Mouse (Mus musculus) spleen, adult 2 months (tissue): Measurements from ENCODE around the gene Muc20. TPM values are rescaled to one million over a fixed set of nuclear protein-coding genes. Genes with fewer than 3 reads are reported as not detected.

Source experiments
- DNase-seq, 2 experiments: peaks; one replicate each; pipeline versions ENCODE4 v3.0.0 to v3.0.0-alpha.2; 2012 to 2021; ENCODE audit warnings: low spot score in 2 of 2, low read depth in 1 of 2
- H3K27ac ChIP-seq: fragments of 200-500 bp; 2 replicates; pipeline ENCODE4 v1.5.1; 2012; ENCODE audit warnings: low read length, inconsistent platforms; ENCODE audit not compliant: insufficient read depth
- H3K27me3 ChIP-seq: fragments of 200-500 bp; 2 replicates; pipeline ENCODE4 v1.6.1; 2012; ENCODE audit warnings: mild to moderate bottlenecking, moderate library complexity, low read length, inconsistent platforms; ENCODE audit not compliant: control insufficient read depth, insufficient read depth
- H3K36me3 ChIP-seq: fragments of 200-500 bp; 2 replicates; pipeline ENCODE4 v1.6.1; 2012; ENCODE audit warnings: mild to moderate bottlenecking, low read length, inconsistent platforms; ENCODE audit not compliant: control insufficient read depth, insufficient read depth
- H3K4me1 ChIP-seq: fragments of 200-500 bp; 2 replicates; pipeline ENCODE4 v1.6.1; 2011; ENCODE audit warnings: inconsistent platforms; ENCODE audit not compliant: control insufficient read depth, insufficient read depth, insufficient read length
- H3K4me3 ChIP-seq: fragments of 200-500 bp; 2 replicates; pipeline ENCODE4 v1.5.1; 2011; ENCODE audit warnings: mild to moderate bottlenecking, inconsistent platforms; ENCODE audit not compliant: insufficient read depth, insufficient read length; ENCODE audit errors: extremely low read depth
- CTCF ChIP-seq: fragments of 200-500 bp; IDR thresholded peaks from 2 replicates; pipeline ENCODE4 v1.5.1; 2011; ENCODE audit warnings: mild to moderate bottlenecking, inconsistent platforms; ENCODE audit not compliant: insufficient read depth, insufficient read length, insufficient replicate concordance; ENCODE audit errors: extremely low read depth
- POLR2A ChIP-seq: fragments of 200-500 bp; IDR thresholded peaks from 2 replicates; pipeline ENCODE4 v1.6.1; 2011; ENCODE audit warnings: low read depth, low read length, inconsistent platforms
- WGBS: fragments of 180-500 bp; shearing (Covaris S2); methylation state at CpG from one replicate; pipeline ENCODE4 v1.1.7; 2018; 5-methylcytosine and 5-hydroxymethylcytosine counted together
- polyA plus RNA-seq: library from polyadenylated mRNA; depleted of rRNA; stranded (reverse); fragments of >200 nt; gene quantifications from 2 replicates; pipeline ENCODE4 v1.2.3, GENCODE M21; 2012

Muc20 gene
- polyA plus RNA-seq, 1 experiment: not detected

DNA sequence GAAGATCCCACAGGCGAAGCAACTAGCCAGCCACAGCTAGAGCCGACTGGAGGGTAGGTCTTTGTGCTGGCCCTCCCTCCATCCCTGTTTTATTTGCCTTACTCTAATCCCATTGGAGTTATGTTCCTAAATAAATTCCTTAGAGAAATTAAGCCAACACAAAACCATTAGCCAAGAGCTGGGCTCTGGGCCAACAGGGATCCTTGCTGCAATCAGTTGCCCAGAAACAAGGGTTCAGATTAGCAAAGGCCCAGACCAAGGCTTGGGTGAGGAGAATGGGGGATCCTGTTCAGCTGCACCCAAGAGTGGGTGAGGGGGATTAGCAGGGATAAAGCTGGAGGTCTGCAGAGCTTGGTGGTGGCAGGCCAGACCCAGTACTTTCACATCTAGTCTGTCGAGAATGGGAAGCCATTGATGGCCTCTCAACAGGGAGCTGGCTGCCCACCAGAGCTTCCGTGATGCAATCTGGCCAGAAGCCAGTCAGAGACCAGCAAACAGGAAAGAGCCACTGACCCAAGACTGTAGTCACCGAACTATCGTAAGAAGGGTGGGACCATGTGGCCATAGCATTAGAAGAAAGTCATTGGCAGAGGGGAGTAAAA is 6.1 kb upstream of the Muc20 start:
- Histone ChIP-seq H3K4me1 (no peaks in the 10 kb centered on the region; the same call in 1 of the 2 replicates), H3K36me3 (no peaks in the 10 kb centered on the region), H3K27me3 (no peaks in the 10 kb centered on the region), H3K4me3 (no peak overlapping the region), H3K27ac (no peak overlapping the region)
- TF ChIP-seq POLR2A: no peak
- no peak for TF ChIP-seq CTCF
- DNase-seq: no peak
- WGBS: 61% methylated on average over 6 of the region's 6 CpGs

DNA sequence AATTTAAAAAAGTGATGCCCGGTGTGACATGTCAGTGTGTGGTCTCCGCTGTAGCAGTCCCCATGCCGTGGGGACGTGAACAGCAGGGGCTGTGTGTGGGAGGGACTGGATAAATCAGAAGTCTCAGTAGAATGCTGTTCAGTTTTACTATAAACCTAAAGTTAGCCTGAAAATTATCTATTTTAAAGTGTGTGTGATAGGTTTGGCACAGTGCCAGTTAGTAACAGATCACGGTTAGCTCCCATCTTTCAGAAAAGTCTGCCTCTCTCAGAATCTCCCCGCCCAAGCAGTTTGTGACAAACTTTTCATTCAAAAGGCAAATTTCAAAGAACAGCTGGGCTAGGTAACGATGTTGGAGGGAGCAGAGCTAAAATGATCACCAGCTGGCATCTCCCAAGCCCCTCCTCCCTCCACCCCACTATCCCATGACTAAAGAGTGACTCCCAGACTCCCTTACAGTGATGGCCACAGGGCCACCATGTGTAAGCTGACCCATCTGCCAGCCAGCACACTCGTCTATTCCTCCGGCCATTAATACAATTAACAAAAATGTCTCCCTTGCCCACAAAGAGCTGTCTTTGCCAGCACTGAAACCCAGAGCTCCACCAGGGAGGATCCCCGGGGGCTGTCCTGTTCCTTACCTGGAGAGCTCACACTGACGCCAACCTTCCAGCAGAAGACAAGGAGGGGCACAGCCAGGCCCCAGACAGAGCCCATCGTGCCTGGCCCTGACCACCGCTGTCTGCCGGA is 384 bp downstream of the Muc20 start:
- 79% methylated on average over 14 of the region's 14 CpGs for WGBS
- H3K4me1 ChIP-seq: no peaks in the 10 kb centered on the region; the same call in 1 of the 2 replicates
- DNase-seq: no peak
- H3K4me3 ChIP-seq: no peak overlapping the region
- H3K36me3 ChIP-seq: no peaks in the 10 kb centered on the region
- H3K27me3 ChIP-seq: no peaks in the 10 kb centered on the region
- H3K27ac ChIP-seq: no peak overlapping the region
- TF ChIP-seq POLR2A (no peak), CTCF (no peak)

DNA sequence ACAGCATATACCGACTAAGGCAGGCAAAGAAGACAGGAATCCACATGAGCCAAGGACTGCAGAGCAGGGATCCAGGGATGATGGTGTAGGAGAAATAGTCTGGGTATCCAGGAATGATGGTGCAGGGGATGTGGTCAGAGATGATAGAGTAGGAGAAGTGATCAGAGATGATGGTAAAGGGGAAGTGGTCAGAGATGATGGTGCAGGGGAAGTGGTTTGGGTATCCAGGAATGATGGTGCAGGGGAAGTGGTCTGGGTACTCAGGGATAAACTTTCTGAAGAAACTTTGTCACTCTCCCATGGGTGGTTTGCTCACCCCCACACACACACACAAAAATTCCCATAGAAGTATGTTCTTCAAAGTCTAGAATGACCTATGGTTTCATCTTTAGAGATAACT is 2.1 kb downstream of the Muc20 start:
- TF ChIP-seq CTCF: no peak
- no peak for TF ChIP-seq POLR2A
- no peak for DNase-seq
- Histone ChIP-seq H3K4me1 (no peaks in the 10 kb centered on the region; the same call in 1 of the 2 replicates), H3K4me3 (no peak overlapping the region), H3K27me3 (no peaks in the 10 kb centered on the region), H3K27ac (no peak overlapping the region), H3K36me3 (no peaks in the 10 kb centered on the region)
- 79% methylated on average over 1 of the region's 1 CpGs for WGBS

DNA sequence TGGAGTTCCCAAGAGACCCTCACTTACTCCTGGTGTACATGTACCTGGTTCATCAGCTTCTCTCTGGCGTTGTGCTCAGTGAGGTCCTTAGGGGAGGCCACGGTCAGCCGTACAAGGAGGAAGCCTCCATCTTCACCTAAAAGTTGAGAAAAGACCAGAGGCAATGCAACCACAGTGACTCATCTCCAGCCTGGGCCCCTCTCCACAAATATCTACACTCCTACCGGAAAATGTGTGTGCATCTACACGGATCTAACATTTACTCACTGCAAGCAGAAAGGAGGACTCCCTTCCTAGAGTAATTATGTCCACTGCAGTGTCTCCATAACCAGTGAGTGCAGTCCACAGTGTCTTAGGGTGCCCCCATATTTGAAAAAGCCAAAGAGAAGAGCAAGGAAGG is 7.2 kb downstream of the Muc20 start:
- no peak for DNase-seq
- 91% methylated on average over 5 of the region's 5 CpGs for WGBS
- Histone ChIP-seq H3K27ac (no peak overlapping the region), H3K27me3 (no peaks in the 10 kb centered on the region), H3K4me1 (no peaks in the 10 kb centered on the region), H3K4me3 (no peak overlapping the region), H3K36me3 (no peaks in the 10 kb centered on the region)
- TF ChIP-seq CTCF (no peak), POLR2A (no peak)

DNA sequence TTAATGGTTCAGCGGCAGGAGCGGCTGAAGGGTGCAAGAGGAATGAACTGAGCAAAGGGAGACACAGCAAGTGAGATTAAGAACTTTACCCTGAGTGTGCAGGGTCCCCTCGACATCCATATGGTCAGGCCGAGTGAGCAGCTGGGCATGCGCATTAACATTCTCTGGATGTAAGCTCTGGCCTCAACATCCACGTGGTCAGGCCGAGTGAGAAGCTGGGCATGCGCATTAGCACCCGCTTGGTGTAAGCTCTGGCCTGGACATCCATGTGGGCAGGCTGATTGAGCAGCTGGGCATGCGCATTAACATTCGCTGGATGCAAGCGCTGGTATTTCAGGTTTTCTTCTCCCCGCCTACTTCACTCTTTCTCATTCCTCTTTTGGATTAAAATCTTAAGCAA is 12.4 kb downstream of the Muc20 start:
- no peak overlapping the region for H3K4me3 ChIP-seq
- no peak for DNase-seq
- no peak overlapping the region for H3K27ac ChIP-seq
- TF ChIP-seq CTCF (no peak), POLR2A (no peak)
- WGBS: 89% methylated on average over 13 of the region's 13 CpGs
- H3K27me3 ChIP-seq: no peaks in the 10 kb centered on the region
- no peaks in the 10 kb centered on the region for H3K4me1 ChIP-seq
- no peaks in the 10 kb centered on the region for H3K36me3 ChIP-seq

DNA sequence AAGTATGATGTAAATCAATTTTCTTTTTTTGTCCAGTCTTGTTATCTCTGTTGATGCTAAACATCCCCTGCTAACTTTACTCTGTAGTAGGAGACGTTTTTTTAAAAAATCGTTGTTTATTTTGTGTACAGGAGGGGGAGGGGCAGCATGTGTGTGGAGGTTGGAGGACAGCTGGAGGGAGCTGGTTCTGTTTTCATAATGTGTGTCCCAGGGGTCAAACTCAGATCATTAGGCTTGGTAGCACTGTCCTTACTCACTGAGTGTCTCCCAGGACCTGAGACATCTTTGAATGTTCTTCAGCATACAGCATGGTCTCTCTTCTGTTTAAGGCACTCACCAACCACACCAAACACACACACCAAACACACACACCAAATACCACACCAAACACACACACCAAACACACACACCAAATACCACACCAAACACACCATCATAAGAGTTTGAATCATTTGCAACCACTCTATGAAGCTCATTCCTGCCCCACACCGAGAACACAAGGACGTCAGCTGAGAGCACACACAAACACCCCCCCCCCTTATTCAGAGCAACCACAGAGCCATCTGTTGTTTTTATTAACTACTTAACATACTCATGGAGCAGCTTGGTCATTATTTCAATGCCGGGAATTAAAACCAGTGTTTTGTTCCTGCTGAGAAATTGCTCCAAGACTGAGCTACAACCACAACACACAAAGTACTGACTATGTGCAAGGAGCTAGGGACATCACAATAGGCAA is 13.7 kb downstream of the Muc20 start:
- H3K27ac ChIP-seq: no peak overlapping the region
- H3K4me1 ChIP-seq: no peaks in the 10 kb centered on the region
- no peaks in the 10 kb centered on the region for H3K27me3 ChIP-seq
- no peak for DNase-seq
- 64% methylated on average over 5 of the region's 5 CpGs for WGBS
- H3K4me3 ChIP-seq: no peak overlapping the region
- TF ChIP-seq POLR2A (no peak), CTCF (no peak)
- H3K36me3 ChIP-seq: no peaks in the 10 kb centered on the region

DNA sequence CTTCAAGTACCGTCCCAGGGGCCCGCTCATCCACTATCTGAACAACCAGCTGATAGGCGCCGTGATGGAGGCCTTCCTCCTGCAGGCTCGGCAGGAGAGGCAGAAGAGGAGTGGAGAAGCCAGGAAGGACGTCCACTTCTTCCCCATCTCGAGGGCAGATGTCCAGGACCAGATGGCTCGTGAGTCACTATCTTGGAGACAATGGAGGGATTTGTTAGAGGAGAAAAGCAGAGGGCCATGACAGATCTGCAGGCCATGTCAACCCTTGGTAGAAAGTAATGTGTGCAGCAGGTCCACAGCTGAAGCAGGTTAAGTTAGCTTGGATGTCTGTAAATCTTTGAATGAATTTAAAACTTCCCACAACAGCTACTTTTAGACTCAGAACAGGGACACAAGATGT is 18.3 kb downstream of the Muc20 start:
- WGBS: 84% methylated on average over 8 of the region's 8 CpGs
- H3K4me1 ChIP-seq: no peaks in the 10 kb centered on the region
- no peak for DNase-seq
- H3K27me3 ChIP-seq: no peaks in the 10 kb centered on the region
- TF ChIP-seq POLR2A (no peak), CTCF (no peak)
- H3K36me3 ChIP-seq: no peaks in the 10 kb centered on the region
- H3K4me3 ChIP-seq: no peak overlapping the region
- H3K27ac ChIP-seq: no peak overlapping the region
